Mouse (Mus musculus) hindbrain, embryonic 16.5 days (tissue): ENCODE data around the gene Rdh5. TPM values are rescaled to one million over a fixed set of nuclear protein-coding genes. Genes with fewer than 3 reads are reported as not detected.

Experiments
- ATAC-seq: fragments of 200-750 bp; cut with Nextera tagmentation; 2 replicates; pipeline ENCODE4 v1.8.0; 2017; ENCODE audit warnings: moderate TSS enrichment, moderate library complexity
- H3K27ac ChIP-seq: fragments of 300-500 bp; sonication (generic); 2 replicates; pipeline ENCODE4 v1.5.1; 2014; ENCODE audit warnings: low read depth, mild to moderate bottlenecking, control low read depth, low read length, moderate library complexity
- H3K27me3 ChIP-seq: fragments of 300-500 bp; sonication (generic); replicated peaks from 2 replicates; pipeline ENCODE4 v1.6.1; 2014; ENCODE audit warnings: low read length; ENCODE audit not compliant: control insufficient read depth, insufficient read depth
- H3K36me3 ChIP-seq: fragments of 300-500 bp; sonication (generic); 2 replicates; pipeline ENCODE4 v1.6.1; 2014; ENCODE audit warnings: mild to moderate bottlenecking, low read length, moderate library complexity, mixed read lengths; ENCODE audit not compliant: control insufficient read depth, insufficient read depth
- H3K4me1 ChIP-seq: fragments of 300-500 bp; sonication (generic); 2 replicates; pipeline ENCODE4 v1.6.1; 2014; ENCODE audit warnings: low read depth, low read length; ENCODE audit not compliant: control insufficient read depth, insufficient read depth
- H3K4me2 ChIP-seq: fragments of 300-500 bp; sonication (generic); 2 replicates; pipeline ENCODE4 v1.6.1; 2014; ENCODE audit warnings: mild to moderate bottlenecking, low read length, control low read depth, moderate library complexity
- H3K4me3 ChIP-seq: fragments of 300-500 bp; sonication (generic); 2 replicates; pipeline ENCODE4 v1.5.1; 2014; ENCODE audit warnings: mild to moderate bottlenecking, low read length, control low read depth, moderate library complexity
- H3K9ac ChIP-seq: fragments of 300-500 bp; sonication (generic); 2 replicates; pipeline ENCODE4 v1.6.1; 2014; ENCODE audit warnings: low read depth, mild to moderate bottlenecking, control low read depth, low read length, moderate library complexity
- H3K9me3 ChIP-seq: fragments of 300-500 bp; sonication (generic); 2 replicates; pipeline ENCODE4 v1.6.1; 2014; ENCODE audit warnings: mild to moderate bottlenecking, low read length, moderate library complexity; ENCODE audit not compliant: control insufficient read depth
- WGBS: fragments of 180-500 bp; shearing (Covaris S2); extraction: QIAGEN DNeasy Blood & Tissue Kit; methylation state at CpG from one replicate; pipeline ENCODE4 v1.1.7; 2014; 5-methylcytosine and 5-hydroxymethylcytosine counted together
- polyA plus RNA-seq: library from polyadenylated mRNA; unstranded; fragments of >200 nt; fragmentation: Nextera tagmentation; extraction: Ambion mirVana; gene quantifications from 2 replicates; pipeline ENCODE4 v1.2.1, GENCODE M21; 2015

Rdh5 gene
- polyA plus RNA-seq, 1 experiment from 2014 or later, result 30.0 TPM

DNA sequence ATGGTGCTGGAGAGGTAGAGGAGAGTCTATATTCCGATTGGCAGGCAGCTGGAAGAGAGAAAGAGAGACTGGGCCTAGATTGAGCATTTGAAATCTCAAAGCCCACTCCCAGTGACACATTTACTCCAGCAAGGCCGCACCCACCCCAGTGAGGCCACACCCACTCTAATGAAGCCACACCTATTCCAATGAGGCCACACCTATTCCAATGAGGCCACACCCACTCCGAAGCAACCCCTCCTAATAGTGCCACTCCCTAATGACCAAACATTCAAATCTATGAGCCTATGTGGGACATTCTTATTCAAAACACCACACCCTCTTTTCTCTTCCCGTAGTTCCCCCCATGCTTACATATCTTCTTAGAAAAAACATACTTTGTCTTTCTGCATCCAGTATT is 24.8 kb upstream of the Rdh5 start:
- Histone ChIP-seq H3K4me3 (no peak overlapping the region), H3K9me3 (no peaks in the 10 kb centered on the region), H3K4me2 (no peak overlapping the region), H3K4me1 (no peaks in the 10 kb centered on the region), H3K36me3 (no peaks in the 10 kb centered on the region), H3K9ac (no peak overlapping the region), H3K27ac (no peak overlapping the region), H3K27me3 (no peaks in the 10 kb centered on the region)
- no peak for ATAC-seq
- 87% methylated on average over 4 of the region's 4 CpGs for WGBS

DNA sequence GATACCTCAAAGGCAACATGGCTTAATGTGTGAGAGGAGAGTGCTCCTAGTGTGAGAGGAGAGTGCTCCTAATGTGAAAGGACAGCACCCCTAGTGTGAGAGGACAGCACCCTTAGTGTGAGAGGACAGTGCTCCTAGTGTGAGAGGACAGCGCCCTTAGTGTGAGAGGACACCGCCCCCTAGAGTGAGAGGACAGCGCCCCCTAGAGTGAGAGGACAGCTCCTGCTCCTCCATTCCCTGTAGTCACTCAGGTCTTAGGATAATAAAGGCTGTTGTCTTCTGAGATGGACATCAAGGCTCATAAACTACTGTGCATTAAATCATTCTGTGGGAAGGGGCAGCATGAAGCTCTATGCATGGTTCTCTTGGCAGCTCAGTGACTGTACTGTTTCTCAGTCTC is 23.0 kb upstream of the Rdh5 start:
- Histone ChIP-seq H3K4me3 (no peak overlapping the region), H3K27me3 (no peaks in the 10 kb centered on the region)
- ATAC-seq, result peak; percentile 56; the same call in 1 of the 2 replicates

GRCm38 (mm10) chr10:128940475-128941061 is 17.9 kb upstream of the Rdh5 start:
- Histone ChIP-seq H3K27ac (no peak overlapping the region), H3K4me1 (no peaks in the 10 kb centered on the region), H3K27me3 (peaks cover 4% of the 10 kb centered on the region; the same call in 1 of the 2 replicates), H3K36me3 (no peaks in the 10 kb centered on the region), H3K4me2 (no peak overlapping the region), H3K4me3 (no peak overlapping the region), H3K9me3 (no peaks in the 10 kb centered on the region), H3K9ac (no peak overlapping the region)
- WGBS, result 84% methylated on average over 10 of the region's 10 CpGs
- ATAC-seq, result no peak

More for the DNA sequence above, 23.0 kb upstream of the Rdh5 start:
- H3K9me3 ChIP-seq, result no peaks in the 10 kb centered on the region
- WGBS, result 21% methylated on average over 3 of the region's 3 CpGs
- no peaks in the 10 kb centered on the region for H3K4me1 ChIP-seq
- no peaks in the 10 kb centered on the region for H3K36me3 ChIP-seq
- no peak overlapping the region for H3K9ac ChIP-seq
- no peak overlapping the region for H3K27ac ChIP-seq
- H3K4me2 ChIP-seq, result no peak overlapping the region

GRCm38 (mm10) chr10:128938974-128939373 is 16.3 kb upstream of the Rdh5 start:
- no peak overlapping the region for H3K9ac ChIP-seq
- ATAC-seq, result peak; percentile 29
- WGBS, result 63% methylated on average over 5 of the region's 5 CpGs
- peak overlapping the region; percentile 27; the same call in 1 of the 2 replicates for H3K27ac ChIP-seq
- H3K27me3 ChIP-seq, result peaks cover 13% of the 10 kb centered on the region; the same call in 1 of the 2 replicates
- H3K36me3 ChIP-seq, result no peaks in the 10 kb centered on the region
- no peaks in the 10 kb centered on the region for H3K9me3 ChIP-seq
- no peaks in the 10 kb centered on the region for H3K4me1 ChIP-seq
- H3K4me3 ChIP-seq, result no peak overlapping the region
- no peak overlapping the region for H3K4me2 ChIP-seq

GRCm38 (mm10) chr10:128938457-128938856 is 15.8 kb upstream of the Rdh5 start:
- H3K4me3 ChIP-seq, result no peak overlapping the region
- H3K9ac ChIP-seq, result no peak overlapping the region
- H3K9me3 ChIP-seq, result no peaks in the 10 kb centered on the region
- H3K27ac ChIP-seq, result no peak overlapping the region
- WGBS, result 59% methylated on average over 8 of the region's 9 CpGs
- no peaks in the 10 kb centered on the region for H3K36me3 ChIP-seq
- peak; percentile 65 for ATAC-seq
- H3K4me2 ChIP-seq, result no peak overlapping the region
- H3K27me3 ChIP-seq, result peaks cover 13% of the 10 kb centered on the region
- H3K4me1 ChIP-seq, result peaks cover under 1% of the 10 kb centered on the region; the same call in 1 of the 2 replicates

DNA sequence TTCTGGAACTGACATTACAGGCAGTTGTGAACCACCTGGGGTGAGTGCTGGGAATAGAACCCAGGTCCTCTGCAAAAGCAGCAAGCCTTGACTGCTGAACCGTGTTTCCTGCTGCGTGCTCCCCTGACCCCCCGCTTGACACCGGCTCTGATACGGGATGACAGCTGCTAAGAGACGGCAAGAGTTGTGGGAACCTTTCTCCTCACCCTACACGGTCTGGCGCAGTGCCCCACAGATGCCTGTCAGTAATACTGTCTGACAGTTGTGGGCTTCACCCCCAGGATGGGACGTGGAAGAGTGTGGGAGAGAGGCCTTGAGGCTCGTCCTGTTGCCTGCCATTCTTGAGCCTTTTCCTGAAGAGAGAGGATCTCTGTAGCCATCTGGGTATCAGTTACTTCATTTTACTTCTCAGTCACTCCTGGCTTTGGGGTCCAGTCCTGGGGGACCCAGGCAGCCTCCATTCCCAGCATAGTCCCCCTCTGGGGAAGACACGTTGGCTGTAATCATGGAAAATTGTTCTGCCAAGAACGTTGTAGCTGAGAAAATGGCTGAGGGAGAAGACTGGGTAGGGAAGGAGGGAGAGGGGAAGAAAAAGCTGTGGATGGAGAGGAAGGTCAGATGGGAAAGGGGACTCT is 15.2 kb upstream of the Rdh5 start:
- no peak for ATAC-seq
- H3K36me3 ChIP-seq, result no peaks in the 10 kb centered on the region
- WGBS, result 64% methylated on average over 12 of the region's 12 CpGs
- H3K4me2 ChIP-seq, result no peak overlapping the region
- H3K27me3 ChIP-seq, result peaks cover 13% of the 10 kb centered on the region
- H3K4me3 ChIP-seq, result no peak overlapping the region
- no peaks in the 10 kb centered on the region for H3K9me3 ChIP-seq
- peaks cover 3% of the 10 kb centered on the region; the same call in 1 of the 2 replicates for H3K4me1 ChIP-seq
- no peak overlapping the region for H3K9ac ChIP-seq
- H3K27ac ChIP-seq, result no peak overlapping the region

DNA sequence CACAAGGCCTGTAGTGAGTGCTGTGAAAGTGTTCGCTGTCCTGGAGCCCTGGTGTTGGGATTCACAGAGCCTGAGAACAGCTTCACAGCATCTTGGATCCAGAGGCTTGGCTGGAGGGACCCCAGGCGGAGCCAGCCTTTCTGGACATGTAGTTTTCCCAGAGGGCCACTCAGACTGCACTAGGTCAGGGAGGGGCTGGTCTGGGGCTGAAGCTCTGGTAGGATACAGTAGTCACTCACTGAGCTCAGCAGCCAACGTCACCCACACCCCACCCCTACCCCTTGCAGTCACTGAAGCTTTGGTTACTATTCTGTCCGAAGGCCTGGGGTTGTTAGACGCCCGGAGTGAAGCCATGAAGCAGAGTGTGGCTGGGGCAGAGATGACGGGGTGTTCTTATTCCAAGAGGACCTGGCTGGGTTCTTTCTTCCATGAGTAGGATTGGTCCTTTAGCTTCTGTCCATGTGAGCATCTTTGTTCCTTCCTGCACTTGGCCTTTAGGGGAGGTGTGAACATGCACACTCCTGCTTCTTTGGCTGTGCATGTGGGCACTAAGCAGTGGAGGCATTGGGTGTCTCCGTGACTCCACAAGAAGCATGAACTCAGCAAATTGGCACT is 13.2 kb upstream of the Rdh5 start:
- Histone ChIP-seq H3K27ac (no peak overlapping the region), H3K4me1 (peaks cover 3% of the 10 kb centered on the region; the same call in 1 of the 2 replicates), H3K36me3 (no peaks in the 10 kb centered on the region), H3K4me2 (peak overlapping the region; percentile 21; the same call in 1 of the 2 replicates), H3K9me3 (no peaks in the 10 kb centered on the region), H3K9ac (no peak overlapping the region), H3K4me3 (no peak overlapping the region), H3K27me3 (peaks cover 13% of the 10 kb centered on the region)
- WGBS, result 61% methylated on average over 8 of the region's 8 CpGs
- no peak for ATAC-seq

DNA sequence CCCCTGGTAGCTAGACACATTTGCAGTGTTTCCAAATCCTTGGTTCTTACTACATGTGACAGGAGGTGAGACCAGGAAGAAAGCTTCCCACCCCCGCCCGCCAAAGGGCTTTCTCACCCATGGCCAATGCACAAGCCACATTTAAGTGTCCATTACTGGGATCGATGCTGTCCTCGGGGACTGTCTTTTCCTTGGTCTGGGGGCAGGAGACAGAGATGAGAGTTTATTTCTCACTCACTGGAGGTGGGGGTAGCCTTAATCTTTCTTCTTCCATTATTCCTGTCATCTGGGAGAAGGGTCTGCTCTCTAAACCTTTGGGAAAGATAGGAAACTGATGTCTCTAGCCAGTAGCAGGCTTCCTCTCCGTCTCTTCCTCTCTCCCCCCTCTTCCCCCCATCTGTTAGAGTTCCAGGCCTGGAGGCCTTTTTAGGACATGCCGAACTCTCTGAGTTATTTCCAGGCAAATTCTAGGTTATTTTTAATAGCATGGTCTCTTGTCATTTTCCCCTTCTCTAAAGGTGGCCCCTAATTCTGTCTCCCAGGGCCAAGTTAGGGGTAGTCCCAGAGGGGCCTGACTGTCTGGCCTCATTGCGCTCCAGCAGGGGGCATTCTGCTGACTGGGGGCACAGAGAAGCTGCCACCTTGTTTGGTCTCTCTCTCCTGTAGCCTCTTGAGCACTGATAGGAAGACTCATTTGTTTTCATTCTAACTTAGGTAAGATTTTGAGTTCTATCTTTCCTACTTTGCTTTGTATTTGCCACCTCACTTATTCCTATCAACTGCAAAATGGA is 12.5 kb upstream of the Rdh5 start:
- no peak for ATAC-seq
- Histone ChIP-seq H3K27me3 (peaks cover 13% of the 10 kb centered on the region), H3K36me3 (no peaks in the 10 kb centered on the region), H3K4me1 (peaks cover 3% of the 10 kb centered on the region; the same call in 1 of the 2 replicates), H3K9ac (no peak overlapping the region), H3K9me3 (no peaks in the 10 kb centered on the region), H3K27ac (no peak overlapping the region), H3K4me2 (peak overlapping the region; percentile 83), H3K4me3 (no peak overlapping the region; the same call in 1 of the 2 replicates)
- 62% methylated on average over 7 of the region's 7 CpGs for WGBS
